Mouse (Mus musculus): Measurements from ENCODE around the gene Krt35. TPM values are rescaled to one million over a fixed set of nuclear protein-coding genes. Genes with fewer than 3 reads are reported as not detected.

Gene Krt35
- total RNA-seq, 2 experiments from 2014 or later: not detected

GRCm38 (mm10) chr11:100047193-100047592, 48.8 kb downstream of the Krt35 start:
- intact Hi-C loops (cut with DNase I): no loop called here
- no peak overlapping the region for H3K4me3 ChIP-seq
- no peak for DNase-seq
- TF ChIP-seq CTCF (IDR thresholded peaks at IDR 0.05): no peak
- no peak overlapping the region for H3K27ac ChIP-seq

- DNase-seq: no peak
- TF ChIP-seq CTCF (IDR thresholded peaks at IDR 0.05): no peak
- H3K27ac ChIP-seq: no peak overlapping the region
- no peak overlapping the region for H3K4me3 ChIP-seq
- intact Hi-C loops (cut with DNase I): no loop called here
These were observed 49.7 kb downstream of the Krt35 start for GRCm38 (mm10) chr11:100046303-100046866.

Other genes with a start within 250 kb of the Krt35 start
- gene Krtap4-16, start 244.6 kb downstream of the Krt35 start, total RNA-seq (2021): not detected
- not detected for gene Gm11568, start 238.3 kb downstream of the Krt35 start, total RNA-seq (2021)
- not detected for gene Gm11559, start 231.8 kb downstream of the Krt35 start, total RNA-seq (2021)
- not detected for gene Krtap9-1, start 222.9 kb downstream of the Krt35 start, total RNA-seq (2021)
- not detected for gene Gm11567, start 217.1 kb downstream of the Krt35 start, total RNA-seq (2021)
- not detected for gene Krtap31-1, start 188.3 kb downstream of the Krt35 start, total RNA-seq (2021)
- not detected for gene Gm11565, start 181.5 kb downstream of the Krt35 start, total RNA-seq (2021)
- gene Krtap31-2, start 159.9 kb downstream of the Krt35 start, total RNA-seq (2021): not detected
- not detected for gene Krtap9-5, start 147.8 kb downstream of the Krt35 start, total RNA-seq (2021)
- gene Krtap29-1, start 117.2 kb downstream of the Krt35 start, total RNA-seq (2021): not detected
- gene Krtap16-1, start 109.6 kb downstream of the Krt35 start, total RNA-seq (2021): not detected
- gene Krtap17-1, start 102.2 kb downstream of the Krt35 start, total RNA-seq (2021): not detected
- gene Krt33a, start 80.0 kb downstream of the Krt35 start, total RNA-seq (2021): not detected
- gene Krt33b, start 66.4 kb downstream of the Krt35 start, total RNA-seq (2021): not detected
- not detected for gene Krt34, start 54.7 kb downstream of the Krt35 start, total RNA-seq (2021)
- not detected for gene Krt31, start 45.7 kb downstream of the Krt35 start, total RNA-seq (2021)
- not detected for gene Krt32, start 8.0 kb downstream of the Krt35 start, total RNA-seq (2021)
- gene Krt36, start 9.4 kb upstream of the Krt35 start, total RNA-seq (2021): not detected
- gene Krt13, start 25.3 kb upstream of the Krt35 start, total RNA-seq (2021): not detected
- gene Krt15, start 39.7 kb upstream of the Krt35 start, total RNA-seq (2021): not detected
- under 1 TPM in 1 of 2 experiments, not detected in 1; 0.20 TPM for gene Krt19, start 52.4 kb upstream of the Krt35 start, total RNA-seq (2021)
- gene Krt9, start 97.0 kb upstream of the Krt35 start, total RNA-seq (2021): not detected
- not detected for gene Krt14, start 111.3 kb upstream of the Krt35 start, total RNA-seq (2021)
- gene Krt16, start 152.7 kb upstream of the Krt35 start, total RNA-seq (2021): not detected
- gene Krt17, start 164.8 kb upstream of the Krt35 start, total RNA-seq (2021): not detected
- gene Krt42, start 173.6 kb upstream of the Krt35 start, total RNA-seq (2021): not detected
- 1,000 to 10,000 TPM; 1,442 to 1,567 TPM for gene Eif1, start 223.6 kb upstream of the Krt35 start, total RNA-seq (2021)
- not detected for gene Gast, start 238.2 kb upstream of the Krt35 start, total RNA-seq (2021)

Data from gastrocnemius, adult 2 months (tissue).